Mouse (Mus musculus): ENCODE data around the gene Ttc7b.

GRCm38 (mm10) chr12:100513131-100513530, 7.5 kb downstream of the Ttc7b start:
- TF ChIP-seq GATA1 (IDR thresholded peaks at IDR 0.05; ENCODE audit: low read length) (no peak), TAL1 (IDR thresholded peaks at IDR 0.05; ENCODE audit: low read length) (no peak)

Data from erythroblast, embryonic 14.5 days (primary cell).